Mouse (Mus musculus) heart, embryonic 15.5 days (tissue): ENCODE measurements around the gene Asic4. TPM values are rescaled to one million over a fixed set of nuclear protein-coding genes. Genes with fewer than 3 reads are reported as not detected.

Experiments used
- ATAC-seq: fragments of 200-750 bp; cut with Nextera tagmentation; replicated peaks from 2 replicates; pipeline ENCODE4 v1.8.0; 2017; ENCODE audit warnings: low read depth, moderate TSS enrichment; ENCODE audit not compliant: insufficient number of reproducible peaks, insufficient read depth, low FRiP score
- H3K27ac ChIP-seq: fragments of 300-500 bp; sonication (generic); 2 replicates; pipeline ENCODE4 v1.5.1; 2015; ENCODE audit warnings: mild to moderate bottlenecking, inconsistent platforms
- H3K27me3 ChIP-seq: fragments of 300-500 bp; sonication (generic); 2 replicates; pipeline ENCODE4 v1.6.1; 2015; ENCODE audit warnings: inconsistent platforms
- H3K36me3 ChIP-seq: fragments of 300-500 bp; sonication (generic); 2 replicates; pipeline ENCODE4 v1.6.1; 2015; ENCODE audit warnings: mild to moderate bottlenecking, inconsistent platforms
- H3K4me1 ChIP-seq: fragments of 300-500 bp; sonication (generic); replicated peaks from 2 replicates; pipeline ENCODE4 v1.6.1; 2015; ENCODE audit warnings: inconsistent platforms
- H3K4me2 ChIP-seq: fragments of 300-500 bp; sonication (generic); 2 replicates; pipeline ENCODE4 v1.6.1; 2015; ENCODE audit warnings: inconsistent platforms, mild to moderate bottlenecking, moderate library complexity
- H3K4me3 ChIP-seq: fragments of 300-500 bp; sonication (generic); 2 replicates; pipeline ENCODE4 v1.5.1; 2015; ENCODE audit warnings: mild to moderate bottlenecking, inconsistent platforms
- H3K9ac ChIP-seq: fragments of 300-500 bp; sonication (generic); 2 replicates; pipeline ENCODE4 v1.6.1; 2015; ENCODE audit warnings: mild to moderate bottlenecking, inconsistent platforms
- H3K9me3 ChIP-seq: fragments of 300-500 bp; sonication (generic); replicated peaks from 2 replicates; pipeline ENCODE4 v1.6.1; 2016; ENCODE audit warnings: inconsistent platforms
- WGBS: fragments of 180-500 bp; shearing (Covaris S2); methylation state at CpG from one replicate; pipeline ENCODE4 v1.1.7; 2015; ENCODE audit warnings: mixed read lengths; 5-methylcytosine and 5-hydroxymethylcytosine counted together
- polyA plus RNA-seq: library from polyadenylated mRNA; unstranded; fragments of >200 nt; fragmentation: Nextera tagmentation; extraction: Ambion mirVana; gene quantifications from 2 replicates; pipeline ENCODE4 v1.2.1, GENCODE M21; 2015

Gene Asic4
- polyA plus RNA-seq, 1 experiment from 2014 or later: 0.40 TPM

DNA sequence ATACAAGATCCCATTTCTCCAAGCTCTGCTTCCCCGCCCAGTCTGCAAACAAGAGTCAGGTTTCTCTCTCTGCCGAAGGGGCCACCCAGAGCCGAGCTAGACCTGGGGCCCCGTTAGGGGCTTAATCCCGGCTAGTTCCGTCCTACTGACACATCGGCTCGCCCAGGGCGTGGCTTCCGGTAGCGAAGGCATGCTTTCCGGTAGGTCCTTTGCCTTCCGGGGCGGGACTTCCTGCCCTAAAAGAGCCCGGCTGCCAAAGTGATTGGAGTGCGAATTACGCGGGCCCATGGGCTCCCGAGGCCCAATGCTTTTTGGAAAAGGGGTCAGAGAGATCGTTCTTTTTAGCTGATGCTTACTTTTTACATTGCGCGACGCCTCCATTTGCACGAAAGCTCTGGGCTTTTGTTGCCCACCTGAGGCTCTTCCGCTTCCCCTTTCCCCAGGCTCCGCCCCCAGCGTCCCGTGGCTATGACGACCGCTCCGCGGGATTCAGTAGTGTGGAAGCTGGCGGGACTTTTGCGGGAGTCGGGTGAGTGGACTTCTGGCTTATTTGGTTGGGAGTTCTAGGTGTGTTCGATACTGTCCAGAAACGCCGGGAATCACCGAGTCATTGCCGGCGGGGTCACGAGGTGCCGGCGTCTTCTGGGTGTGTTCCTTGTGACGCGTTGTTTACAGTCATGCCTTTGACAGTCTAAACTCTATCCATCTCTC lies 71.2 kb downstream of the Asic4 start, which contains the start of gene Stk11ip:
TSS of gene Stk11ip (plus strand) at position 209 of the 711 bp plus-strand sequence.
- Histone ChIP-seq H3K27ac (peak within 1 kb of the TSS; percentile 98), H3K9ac (peak within 1 kb of the TSS; percentile 42), H3K4me2 (peak within 1 kb of the TSS; percentile 68), H3K4me3 (peak within 1 kb of the TSS; percentile 62), H3K9me3 (no peaks in the 10 kb centered on the region), H3K4me1 (peaks cover 39% of the 10 kb centered on the region), H3K27me3 (no peaks in the 10 kb centered on the region), H3K36me3 (peaks cover 11% of the 10 kb centered on the region; the same call in 1 of the 2 replicates)
- peak; percentile 95 for ATAC-seq
- WGBS: under 1% methylated on average over 46 of the region's 46 CpGs

Other genes starting within 250 kb of the Asic4 start
- gene Glb1l, start 239.6 kb upstream of the Asic4 start, polyA plus RNA-seq: 9.4 and 11.4 TPM in 2 replicates
- 73.6 and 96.9 TPM in 2 replicates for gene Stk16, start 239.6 kb upstream of the Asic4 start, polyA plus RNA-seq
- 41.9 and 56.7 TPM in 2 replicates for gene Tuba4a, start 230.6 kb upstream of the Asic4 start, polyA plus RNA-seq
- 0.23 TPM in 1 of 2 replicates, not detected in the other for gene A630095N17Rik, start 218.3 kb upstream of the Asic4 start, polyA plus RNA-seq
- gene Dnajb2, start 214.0 kb upstream of the Asic4 start, polyA plus RNA-seq: 41.4 and 43.0 TPM in 2 replicates
- 0.45 and 1.0 TPM in 2 replicates for gene Ptprn, start 185.9 kb upstream of the Asic4 start, polyA plus RNA-seq
- 0.18 and 2.4 TPM in 2 replicates for gene Resp18, start 172.0 kb upstream of the Asic4 start, polyA plus RNA-seq
- gene Dnpep, start 132.4 kb upstream of the Asic4 start, polyA plus RNA-seq: 108 and 123 TPM in 2 replicates
- gene Des, start 90.1 kb upstream of the Asic4 start, polyA plus RNA-seq: 374 and 419 TPM in 2 replicates
- gene Speg, start 75.1 kb upstream of the Asic4 start, polyA plus RNA-seq: 44.5 and 54.4 TPM in 2 replicates
- 63.9 and 81.8 TPM in 2 replicates for gene Gmppa, start 14.5 kb upstream of the Asic4 start, polyA plus RNA-seq
- 23.9 and 36.6 TPM in 2 replicates for gene Chpf, start 28.9 kb downstream of the Asic4 start, polyA plus RNA-seq
- gene Tmem198, start 29.1 kb downstream of the Asic4 start, polyA plus RNA-seq: 0.39 and 0.80 TPM in 2 replicates
- gene Obsl1, start 56.0 kb downstream of the Asic4 start, polyA plus RNA-seq: 95.1 and 122 TPM in 2 replicates
- gene Inha, start 56.6 kb downstream of the Asic4 start, polyA plus RNA-seq: 4.1 and 5.9 TPM in 2 replicates
- gene Stk11ip, start 71.1 kb downstream of the Asic4 start, polyA plus RNA-seq: 10.4 and 15.8 TPM in 2 replicates
- gene Slc4a3, start 95.8 kb downstream of the Asic4 start, polyA plus RNA-seq: 28.9 and 33.4 TPM in 2 replicates